Mouse (Mus musculus): Measurements from ENCODE around the gene Tnnt3. TPM values are rescaled to one million over a fixed set of nuclear protein-coding genes. Genes with fewer than 3 reads are reported as not detected.

The Tnnt3 gene
- total RNA-seq, 2 experiments from 2014 or later: 0.67 to 1.8 TPM

- peak; percentile 90 for DNase-seq
- intact Hi-C loops (cut with DNase I): no loop called here
Observed at GRCm38 (mm10) chr7:142533059-142533855, 34.6 kb downstream of the Tnnt3 start.

DNA sequence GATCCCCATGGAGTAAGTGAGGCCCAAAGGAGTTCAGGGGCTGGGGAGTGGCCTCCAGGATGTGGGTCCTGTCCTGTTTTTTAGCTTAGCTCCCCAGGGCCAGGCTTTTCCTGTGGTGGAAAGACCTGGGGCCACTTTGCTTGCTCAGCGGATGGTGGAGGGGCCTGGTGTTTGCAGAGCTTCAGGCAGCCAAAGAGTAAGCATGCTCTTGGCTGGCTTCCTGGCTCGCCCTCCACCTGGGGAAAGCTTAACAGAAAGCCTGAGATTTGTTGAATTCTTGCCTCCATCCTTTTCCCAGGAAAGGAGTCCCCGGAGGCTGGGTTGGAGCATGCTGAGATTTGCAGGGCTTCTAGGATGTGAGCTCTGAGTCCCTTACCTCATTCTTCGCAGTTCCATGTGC is 36.5 kb downstream of the Tnnt3 start:
- peak in 1 of 2 experiments; percentile 38 for DNase-seq
- intact Hi-C loops (cut with DNase I): no loop called here

GRCm38 (mm10) chr7:142535832-142536231 is 37.2 kb downstream of the Tnnt3 start:
- intact Hi-C loops (cut with DNase I): loop anchor here (2.0 kb wide), 1 partner anchor 13 kb away; no protein-coding TSS in a partner anchor
- DNase-seq: no peak

DNA sequence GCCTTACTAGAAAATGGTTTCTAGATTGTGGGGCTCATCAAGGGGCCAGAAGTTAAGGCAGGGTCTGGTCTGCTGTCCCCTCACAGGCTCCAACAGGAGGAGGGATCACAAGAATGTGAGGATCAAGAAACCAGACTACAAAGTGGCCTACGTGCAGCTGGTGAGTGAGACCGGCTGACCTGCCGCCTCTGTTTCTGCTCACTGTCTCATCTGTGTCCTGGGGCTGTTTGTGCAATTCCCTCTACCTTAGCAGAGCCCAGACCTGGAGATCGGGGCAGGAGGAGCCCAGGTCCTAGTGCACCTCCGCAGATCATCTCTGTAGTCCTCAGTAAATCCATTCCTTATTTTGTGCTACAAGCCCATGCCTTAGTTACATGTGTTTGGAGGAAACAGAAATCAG is 38.5 kb downstream of the Tnnt3 start:
- intact Hi-C loops (cut with DNase I): loop anchor here (2.0 kb wide), 1 partner anchor 14 kb away; no protein-coding TSS in a partner anchor
- DNase-seq: no peak

DNA sequence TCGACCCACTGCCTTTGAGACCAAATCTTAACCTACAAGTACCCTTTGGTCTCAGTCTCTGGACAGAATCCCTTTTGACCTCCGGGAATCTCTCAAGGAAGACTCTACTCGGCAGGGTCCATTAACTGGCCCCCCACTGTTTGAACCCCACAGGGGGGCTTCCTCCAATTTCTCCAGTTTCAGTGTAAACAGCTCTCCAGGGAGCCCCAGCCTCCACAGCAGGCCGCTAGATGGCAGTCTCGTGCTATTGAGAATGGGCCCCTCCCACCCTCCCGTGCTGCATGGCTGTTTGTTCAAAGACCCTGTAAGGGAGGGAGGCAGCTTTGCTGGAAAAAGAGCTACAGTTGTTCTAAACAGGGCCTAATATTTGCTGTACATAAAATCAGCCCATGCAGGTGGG is 39.2 kb downstream of the Tnnt3 start:
- DNase-seq: peak; percentile 68 to 87
- intact Hi-C loops (cut with DNase I): loop anchor here (1.0 to 2.0 kb wide), 3 partner anchors 15 to 134 kb away; no protein-coding TSS in a partner anchor

DNA sequence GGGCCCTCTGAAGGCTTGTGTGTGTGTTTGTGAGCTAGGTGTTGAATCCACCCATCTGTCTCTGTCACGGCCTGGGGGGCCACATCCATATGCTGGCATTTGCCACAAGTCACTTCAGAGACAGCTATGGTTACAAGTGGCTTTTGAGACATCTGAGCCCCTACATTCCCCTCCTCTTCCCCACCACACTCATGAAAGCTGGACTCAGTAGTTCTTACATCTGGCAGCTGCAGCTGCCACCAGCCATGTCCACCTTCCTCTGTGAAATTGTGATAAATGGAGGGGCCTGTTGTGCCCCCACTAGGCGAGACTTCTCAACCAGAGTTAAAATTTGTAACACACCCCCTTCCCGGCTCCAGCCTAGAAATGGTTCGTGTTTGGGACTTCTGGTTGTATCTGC is 39.7 kb downstream of the Tnnt3 start:
- DNase-seq: no peak
- intact Hi-C loops (cut with DNase I): loop anchor here (1.0 to 2.0 kb wide), 2 partner anchors 41 to 134 kb away; no protein-coding TSS in a partner anchor

DNA sequence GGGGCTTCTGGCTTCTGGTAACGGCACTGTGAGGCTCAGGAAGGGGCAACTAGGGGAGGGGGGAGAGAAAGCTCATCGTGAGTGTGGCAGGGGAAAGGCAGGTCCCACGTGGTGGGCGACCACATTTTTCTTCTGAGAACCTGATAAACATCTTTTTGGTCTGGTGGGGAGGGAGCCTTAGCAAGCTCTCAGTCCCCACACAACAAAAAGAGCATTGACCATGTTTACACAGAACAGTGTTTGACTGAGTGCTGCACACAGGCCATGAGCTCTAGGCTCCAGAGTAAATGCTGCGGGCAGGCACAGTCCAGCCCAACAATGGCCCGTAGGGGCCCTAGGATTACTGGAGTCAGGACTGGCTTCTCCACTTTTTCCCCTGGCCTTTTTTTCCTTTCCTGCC is 40.1 kb downstream of the Tnnt3 start:
- intact Hi-C loops (cut with DNase I): loop anchor here (1.0 to 2.0 kb wide), 2 partner anchors 40 to 134 kb away; no protein-coding TSS in a partner anchor
- DNase-seq: no peak

GRCm38 (mm10) chr7:142539828-142540227 is 41.2 kb downstream of the Tnnt3 start:
- intact Hi-C loops (cut with DNase I): loop anchor here (2.0 kb wide), 1 partner anchor 39 kb away; no protein-coding TSS in a partner anchor
- DNase-seq: no peak

GRCm38 (mm10) chr7:142542771-142543303 is 44.2 kb downstream of the Tnnt3 start:
- intact Hi-C loops (cut with DNase I): no loop called here
- DNase-seq: no peak

DNA sequence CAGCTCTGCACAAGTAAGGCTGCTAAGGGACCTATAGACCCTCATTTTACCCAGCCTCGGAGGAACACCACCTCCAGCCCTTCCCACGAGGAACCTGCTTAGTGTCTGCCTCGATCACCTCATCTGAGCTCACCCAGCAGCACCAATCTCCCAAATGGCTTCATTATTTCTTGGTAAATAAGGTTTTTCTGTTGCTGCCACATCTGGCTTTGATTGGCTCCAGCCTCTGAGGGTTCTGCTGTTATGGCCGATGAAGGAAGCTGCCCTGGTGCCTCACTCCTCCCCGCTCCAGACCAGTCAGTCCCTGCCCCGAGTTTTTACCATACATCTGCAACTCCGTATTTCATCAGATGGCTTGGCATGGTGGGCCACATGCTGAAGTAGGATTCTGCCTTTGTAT is 47.3 kb downstream of the Tnnt3 start:
- intact Hi-C loops (cut with DNase I): no loop called here
- DNase-seq: no peak

- intact Hi-C loops (cut with DNase I): no loop called here
Observed at GRCm38 (mm10) chr7:142547874-142548273, 49.2 kb downstream of the Tnnt3 start.

GRCm38 (mm10) chr7:142548706-142549105 is 50.1 kb downstream of the Tnnt3 start:
- no peak for DNase-seq
- intact Hi-C loops (cut with DNase I): no loop called here

More at GRCm38 (mm10) chr7:142547874-142548273, 49.2 kb downstream of the Tnnt3 start:
- DNase-seq: no peak

GRCm38 (mm10) chr7:142549941-142550763 is 51.5 kb downstream of the Tnnt3 start:
- intact Hi-C loops (cut with DNase I): no loop called here
- DNase-seq: peak; percentile 68 to 74

- DNase-seq: peak; percentile 46 to 55
- intact Hi-C loops (cut with DNase I): no loop called here
Observed at GRCm38 (mm10) chr7:142550935-142551373, 52.3 kb downstream of the Tnnt3 start.

DNA sequence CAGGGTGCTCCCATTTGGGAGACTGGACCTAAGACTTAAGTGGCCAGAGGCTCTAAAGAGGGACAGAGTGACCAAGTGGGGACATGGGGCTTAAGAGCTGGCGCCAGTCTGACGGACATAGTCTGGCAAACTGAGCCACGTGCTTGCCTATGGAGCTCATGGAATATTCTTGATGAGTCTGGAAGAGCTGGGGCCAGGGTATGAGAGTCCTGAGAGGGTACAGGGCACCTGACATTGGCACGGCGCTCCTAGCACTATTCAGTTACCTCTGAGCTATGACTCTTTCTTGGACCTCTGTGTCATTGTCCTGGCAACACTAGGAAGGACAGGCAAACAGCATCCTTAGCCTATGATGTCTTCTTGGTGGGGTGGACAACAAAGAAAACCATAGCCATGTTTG is 53.1 kb downstream of the Tnnt3 start:
- intact Hi-C loops (cut with DNase I): loop anchor here (2.0 kb wide), 1 partner anchor 27 kb away; no protein-coding TSS in a partner anchor

GRCm38 (mm10) chr7:142552591-142553416 is 54.2 kb downstream of the Tnnt3 start:
- intact Hi-C loops (cut with DNase I): loop anchor here (2.0 kb wide), 1 partner anchor 26 kb away; no protein-coding TSS in a partner anchor
- DNase-seq: no peak

More for the DNA sequence above, 53.1 kb downstream of the Tnnt3 start:
- no peak for DNase-seq

DNA sequence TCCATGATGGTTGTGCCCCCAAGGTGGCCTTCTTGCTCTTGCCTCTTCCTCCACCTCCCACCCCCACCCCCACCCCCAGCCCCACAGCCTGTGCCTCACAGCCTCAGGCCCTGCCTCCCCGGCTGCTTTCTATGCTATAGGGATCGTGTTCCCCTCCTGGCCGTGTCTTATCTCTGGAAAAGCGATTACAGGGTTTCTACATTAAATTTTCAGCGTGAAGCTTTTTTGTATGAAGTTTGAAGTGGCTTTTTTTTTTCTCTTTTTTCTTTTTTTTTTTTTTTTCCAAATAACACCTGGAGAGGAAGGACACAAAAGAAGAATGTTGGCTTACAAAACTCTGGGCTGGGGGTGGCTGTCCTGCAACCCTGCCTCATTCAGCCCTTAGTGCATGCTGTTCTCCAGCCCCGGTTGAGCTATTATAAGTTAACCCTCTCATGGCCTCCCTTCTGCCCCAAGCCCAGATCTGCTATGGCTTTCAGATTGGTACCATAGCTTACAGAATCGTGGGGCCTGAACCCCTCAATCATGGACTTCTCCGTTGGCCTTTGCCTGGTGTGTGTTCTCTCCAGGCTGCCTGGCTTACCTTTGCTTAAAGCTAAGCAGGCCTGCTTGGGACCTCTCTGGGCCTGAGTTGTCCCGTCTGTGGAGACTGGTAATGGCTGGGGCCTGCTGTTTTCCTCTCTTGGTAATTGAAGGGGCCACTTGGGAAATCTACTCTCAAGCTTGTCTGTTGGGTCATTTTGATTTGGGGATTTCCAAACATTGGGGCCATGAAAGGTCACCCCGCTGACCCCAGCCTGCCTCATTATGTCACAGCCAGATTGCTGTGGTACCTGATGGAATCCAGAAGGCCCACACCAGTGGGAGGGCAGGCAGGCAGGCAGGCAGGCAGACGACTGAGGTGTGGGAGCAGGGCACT is 55.0 kb downstream of the Tnnt3 start:
- DNase-seq: no peak
- intact Hi-C loops (cut with DNase I): loop anchor here (2.0 kb wide), 1 partner anchor 25 kb away; no protein-coding TSS in a partner anchor

- intact Hi-C loops (cut with DNase I): no loop called here
Observed at GRCm38 (mm10) chr7:142554625-142555024, 56.0 kb downstream of the Tnnt3 start.

More at GRCm38 (mm10) chr7:142554625-142555024, 56.0 kb downstream of the Tnnt3 start:
- no peak for DNase-seq

Measured in heart, postnatal 10 days (tissue).